Mouse (Mus musculus) forebrain, embryonic 14.5 days (tissue): Measurements from ENCODE around the gene Naip6. TPM values are rescaled to one million over a fixed set of nuclear protein-coding genes. Genes with fewer than 3 reads are reported as not detected.
"Not testable (repeated sequence)": the region's sequence is repeated elsewhere in the genome, so short reads cannot be mapped to it uniquely, and the experiment has no call there.

Experiments used
- ATAC-seq: fragments of 200-750 bp; cut with Nextera tagmentation; 2 replicates; pipeline ENCODE4 v1.8.0; 2017; ENCODE audit warnings: mild to moderate bottlenecking, moderate library complexity
- DNase-seq: peaks from one replicate; pipeline ENCODE4 v3.0.0-alpha.2; 2015; ENCODE audit warnings: low spot score
- H3K27ac ChIP-seq: fragments of 300-500 bp; sonication (generic); 2 replicates; pipeline ENCODE4 v1.5.1; 2014; ENCODE audit warnings: low read depth, mild to moderate bottlenecking, control low read depth, low read length, moderate library complexity
- H3K27me3 ChIP-seq: fragments of 300-500 bp; sonication (generic); replicated peaks from 2 replicates; pipeline ENCODE4 v1.6.1; 2014; ENCODE audit warnings: low read length, control low read depth, mixed read lengths; ENCODE audit not compliant: control insufficient read depth, insufficient read depth
- H3K36me3 ChIP-seq: fragments of 300-500 bp; sonication (generic); 2 replicates; pipeline ENCODE4 v1.6.1; 2014; ENCODE audit warnings: low read length, control low read depth; ENCODE audit not compliant: control insufficient read depth, insufficient read depth
- H3K4me1 ChIP-seq: fragments of 300-500 bp; sonication (generic); 2 replicates; pipeline ENCODE4 v1.6.1; 2014; ENCODE audit warnings: antibody characterized with exemption, low read length, control low read depth; ENCODE audit not compliant: control insufficient read depth, insufficient read depth
- H3K4me2 ChIP-seq: fragments of 300-500 bp; sonication (generic); 2 replicates; pipeline ENCODE4 v1.6.1; 2014; ENCODE audit warnings: mild to moderate bottlenecking, control low read depth, low read length
- H3K4me3 ChIP-seq: fragments of 300-500 bp; sonication (generic); 2 replicates; pipeline ENCODE4 v1.5.1; 2014; ENCODE audit warnings: low read depth, low read length, control low read depth
- H3K9ac ChIP-seq: fragments of 300-500 bp; sonication (generic); 2 replicates; pipeline ENCODE4 v1.6.1; 2014; ENCODE audit warnings: mild to moderate bottlenecking, low read length, control low read depth, moderate library complexity
- H3K9me3 ChIP-seq: fragments of 300-500 bp; sonication (generic); replicated peaks from 2 replicates; pipeline ENCODE4 v1.6.1; 2016; ENCODE audit warnings: low read length, control low read depth, mixed read lengths; ENCODE audit not compliant: control insufficient read depth
- WGBS: fragments of 180-500 bp; shearing (Covaris S2); extraction: QIAGEN DNeasy Blood & Tissue Kit; methylation state at CpG from one replicate; pipeline ENCODE4 v1.1.7; 2014; 5-methylcytosine and 5-hydroxymethylcytosine counted together
- polyA plus RNA-seq: library from polyadenylated mRNA; unstranded; fragments of >200 nt; fragmentation: Nextera tagmentation; extraction: Ambion mirVana; gene quantifications from 2 replicates; pipeline ENCODE4 v1.2.1, GENCODE M21; 2014

The Naip6 gene
- not detected in 2 replicates for polyA plus RNA-seq

DNA sequence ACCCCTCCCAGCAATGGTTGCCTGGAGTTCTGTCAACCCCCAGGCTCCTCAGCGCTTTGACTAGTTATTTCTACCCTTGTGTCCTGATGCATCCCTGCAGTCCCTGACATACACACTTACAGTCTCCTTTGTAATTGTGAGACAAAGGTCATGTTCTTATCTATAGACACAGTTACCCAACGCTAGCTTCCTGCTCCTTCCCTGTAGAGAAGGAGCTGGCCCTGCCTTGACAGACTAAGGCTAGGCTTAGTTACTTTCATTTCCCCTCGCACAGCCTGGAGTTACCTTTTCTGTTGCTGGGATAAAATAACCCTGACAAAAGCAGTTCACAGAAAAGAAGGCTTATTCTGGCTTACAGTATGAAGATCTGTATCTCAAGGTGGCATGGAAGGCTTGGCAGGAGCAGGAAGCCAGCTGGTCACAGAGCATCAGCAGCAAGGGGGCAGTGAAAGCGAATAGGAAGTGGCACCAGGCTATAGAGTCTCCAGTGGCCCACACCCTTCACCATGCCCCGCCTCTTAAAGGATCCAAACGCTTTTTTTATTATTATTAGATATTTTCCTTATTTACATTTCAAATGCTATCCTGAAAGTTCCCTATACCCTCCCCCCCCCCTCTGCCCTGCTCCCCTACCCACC is at the start of gene Naip6:
Gene Naip6 (minus strand): TSS at position 419 of the 638 bp plus-strand sequence.
- H3K27me3 ChIP-seq, DNase-seq, H3K4me1 ChIP-seq, ATAC-seq, H3K9ac ChIP-seq, H3K4me3 ChIP-seq, H3K36me3 ChIP-seq, H3K27ac ChIP-seq, H3K4me2 ChIP-seq, H3K9me3 ChIP-seq: not testable (repeated sequence)
- whole genome bisulfite sequencing, result 77% methylated on average over 6 of the region's 6 CpGs

DNA sequence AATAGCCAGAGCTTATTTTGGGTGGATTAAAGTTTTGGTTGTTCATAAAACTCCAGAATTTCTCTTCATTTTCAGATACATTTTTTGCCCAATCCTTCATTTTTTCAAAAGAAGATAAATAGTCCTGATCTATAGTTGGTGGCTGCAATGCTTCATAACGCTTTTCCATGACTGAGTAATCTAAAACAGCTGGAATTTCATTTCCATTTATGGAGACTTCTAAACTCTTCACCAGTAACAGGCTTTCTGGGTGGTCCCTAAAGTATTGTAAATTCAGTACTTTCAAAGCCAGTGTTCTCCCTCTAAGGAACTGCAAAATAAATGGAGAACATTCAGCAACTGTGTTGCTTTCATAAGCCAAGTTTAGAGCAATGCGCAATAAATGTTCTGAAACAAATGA is 34.8 kb upstream of the Naip6 start:
- ATAC-seq, DNase-seq, H3K36me3 ChIP-seq, H3K4me1 ChIP-seq, H3K27ac ChIP-seq, H3K27me3 ChIP-seq, H3K9me3 ChIP-seq, H3K4me3 ChIP-seq, H3K4me2 ChIP-seq, H3K9ac ChIP-seq: not testable (repeated sequence)
- 89% methylated on average over 2 of the region's 2 CpGs for WGBS

DNA sequence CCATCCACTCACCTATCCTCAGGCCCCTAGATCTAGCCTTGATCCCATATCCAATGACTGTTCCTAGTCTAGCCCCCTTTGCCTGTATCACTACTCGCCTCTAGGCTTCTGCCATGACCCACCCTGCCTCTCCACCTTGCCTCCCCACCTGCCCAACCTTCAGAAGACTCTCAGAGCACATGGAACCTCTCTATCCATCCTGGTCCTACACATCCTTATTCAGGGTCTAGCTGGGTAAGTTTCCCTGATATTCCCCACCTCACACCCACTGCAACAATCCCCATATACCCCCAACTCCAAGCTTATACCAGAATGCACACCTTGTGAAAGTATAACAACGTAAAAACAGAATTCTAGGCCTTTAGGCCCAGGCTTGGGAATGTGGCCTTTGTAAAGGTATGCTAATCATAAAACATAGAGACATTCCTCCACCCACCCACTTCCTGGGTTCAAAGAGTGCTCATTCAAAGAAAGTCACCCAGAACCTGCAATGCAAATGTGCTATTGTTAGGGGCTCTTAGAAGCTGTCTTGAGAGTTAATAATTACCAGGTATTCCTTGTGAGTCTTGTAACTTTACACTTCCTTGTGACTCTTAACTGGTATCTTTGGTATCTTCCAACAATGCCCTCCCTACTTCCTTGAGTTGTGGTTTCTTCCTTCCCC is 32.2 kb upstream of the Naip6 start:
- 61% methylated on average over 1 of the region's 2 CpGs for WGBS
- H3K4me2 ChIP-seq, ATAC-seq: not testable (repeated sequence)

DNA sequence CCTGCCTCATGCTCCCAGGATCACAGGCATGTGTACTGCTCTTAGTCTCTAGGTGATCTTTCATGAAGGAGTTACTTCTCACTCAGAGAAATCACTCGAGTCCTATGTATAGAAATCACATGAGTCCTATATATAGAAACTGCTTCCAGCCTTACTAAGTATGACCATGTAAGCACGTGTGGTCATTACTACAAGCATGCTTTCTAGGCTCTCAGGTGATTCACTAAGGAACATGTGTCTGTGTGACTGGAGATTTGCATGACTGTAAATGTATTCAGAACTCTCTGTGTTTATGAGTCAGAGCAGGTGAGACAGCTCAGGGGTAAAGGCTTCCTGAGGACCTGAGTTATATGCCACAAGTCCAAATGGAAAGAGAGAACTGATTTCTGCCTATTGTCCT is 24.3 kb upstream of the Naip6 start:
- no peaks in the 10 kb centered on the region for H3K27me3 ChIP-seq
- no peak overlapping the region for H3K4me2 ChIP-seq
- no peaks in the 10 kb centered on the region for H3K4me1 ChIP-seq
- H3K9ac ChIP-seq, result no peak overlapping the region
- no peak overlapping the region for H3K27ac ChIP-seq
- no peak overlapping the region for H3K4me3 ChIP-seq
- 81% methylated on average over 2 of the region's 2 CpGs for WGBS
- no peaks in the 10 kb centered on the region for H3K36me3 ChIP-seq
- ATAC-seq (no peak), DNase-seq (no peak)
- H3K9me3 ChIP-seq, result no peaks in the 10 kb centered on the region

More for the DNA sequence above, 32.2 kb upstream of the Naip6 start:
- H3K9me3 ChIP-seq, DNase-seq, H3K4me3 ChIP-seq, H3K9ac ChIP-seq, H3K36me3 ChIP-seq, H3K27ac ChIP-seq, H3K27me3 ChIP-seq, H3K4me1 ChIP-seq: not testable (repeated sequence)

DNA sequence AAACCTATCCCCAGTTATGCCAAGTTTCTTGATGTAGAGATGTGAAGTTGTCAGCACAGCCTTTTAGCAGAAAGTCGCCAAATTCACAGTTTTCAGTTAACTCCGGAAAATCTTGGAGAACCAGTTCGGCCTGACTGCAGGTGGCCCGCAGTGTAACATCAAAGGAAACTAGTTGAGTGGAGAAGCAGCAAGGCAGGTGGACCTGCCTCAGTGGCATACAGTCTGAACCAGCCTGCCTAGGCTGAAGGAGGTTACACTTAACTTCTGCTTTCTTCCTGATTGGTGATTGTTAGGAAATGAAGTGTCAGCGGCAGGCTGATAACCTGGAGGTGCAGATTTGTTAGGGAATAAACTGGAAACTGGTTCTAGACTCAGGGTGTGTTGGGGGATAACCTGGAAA is 14.3 kb upstream of the Naip6 start:
- ATAC-seq, result not testable (repeated sequence)

DNA sequence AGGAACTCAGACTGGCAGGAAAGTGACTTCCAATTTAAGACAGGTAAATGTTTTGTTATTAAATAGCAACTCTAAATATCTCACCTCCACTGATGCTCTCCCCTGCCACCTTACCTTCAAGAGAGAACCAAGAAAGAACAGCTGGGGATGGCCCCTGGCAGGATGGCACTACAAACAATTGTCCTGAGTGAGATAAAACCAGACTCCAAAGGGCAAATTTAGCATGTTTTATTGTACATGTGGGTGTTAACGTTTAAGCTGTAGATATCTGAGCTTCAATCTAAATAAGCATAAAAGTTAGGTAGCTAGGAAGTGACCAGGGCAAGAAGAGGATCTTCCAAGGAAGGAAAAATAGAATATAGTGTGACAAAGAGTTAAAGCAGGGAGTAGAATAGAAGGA is 11.4 kb upstream of the Naip6 start:
- 8% methylated on average over 1 of the region's 1 CpGs for WGBS
- H3K36me3 ChIP-seq, H3K27ac ChIP-seq, H3K4me3 ChIP-seq, ATAC-seq, H3K27me3 ChIP-seq, H3K9ac ChIP-seq, H3K9me3 ChIP-seq, H3K4me2 ChIP-seq, DNase-seq, H3K4me1 ChIP-seq: not testable (repeated sequence)

More for the DNA sequence above, 14.3 kb upstream of the Naip6 start:
- H3K27ac ChIP-seq, H3K36me3 ChIP-seq, H3K4me1 ChIP-seq, H3K4me2 ChIP-seq, H3K4me3 ChIP-seq, H3K9ac ChIP-seq, DNase-seq, H3K9me3 ChIP-seq, H3K27me3 ChIP-seq: not testable (repeated sequence)
- 62% methylated on average over 5 of the region's 5 CpGs for WGBS

DNA sequence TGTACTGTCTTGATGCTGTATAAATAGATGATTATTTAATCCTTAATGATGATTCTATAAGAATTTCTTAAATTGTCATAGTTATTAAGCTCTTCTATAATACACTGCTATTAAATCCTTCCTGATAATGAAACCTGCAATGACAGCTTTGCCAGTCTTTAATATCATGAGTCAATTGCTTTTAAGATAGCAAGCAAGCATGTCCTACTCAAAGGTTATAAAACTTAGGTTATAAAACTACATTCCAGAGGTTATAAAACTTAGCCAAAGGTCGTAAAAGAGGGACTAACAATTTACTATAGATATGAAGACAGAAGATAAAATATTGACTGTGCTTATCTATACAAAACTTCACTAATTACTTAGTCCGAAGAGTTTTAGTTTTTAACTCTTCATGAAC is 10.6 kb upstream of the Naip6 start:
- WGBS, result 81% methylated on average over 2 of the region's 2 CpGs
- not testable (repeated sequence) for H3K4me2 ChIP-seq, H3K36me3 ChIP-seq, H3K9me3 ChIP-seq, H3K27me3 ChIP-seq, ATAC-seq, H3K4me1 ChIP-seq, H3K4me3 ChIP-seq, H3K27ac ChIP-seq, H3K9ac ChIP-seq, DNase-seq

DNA sequence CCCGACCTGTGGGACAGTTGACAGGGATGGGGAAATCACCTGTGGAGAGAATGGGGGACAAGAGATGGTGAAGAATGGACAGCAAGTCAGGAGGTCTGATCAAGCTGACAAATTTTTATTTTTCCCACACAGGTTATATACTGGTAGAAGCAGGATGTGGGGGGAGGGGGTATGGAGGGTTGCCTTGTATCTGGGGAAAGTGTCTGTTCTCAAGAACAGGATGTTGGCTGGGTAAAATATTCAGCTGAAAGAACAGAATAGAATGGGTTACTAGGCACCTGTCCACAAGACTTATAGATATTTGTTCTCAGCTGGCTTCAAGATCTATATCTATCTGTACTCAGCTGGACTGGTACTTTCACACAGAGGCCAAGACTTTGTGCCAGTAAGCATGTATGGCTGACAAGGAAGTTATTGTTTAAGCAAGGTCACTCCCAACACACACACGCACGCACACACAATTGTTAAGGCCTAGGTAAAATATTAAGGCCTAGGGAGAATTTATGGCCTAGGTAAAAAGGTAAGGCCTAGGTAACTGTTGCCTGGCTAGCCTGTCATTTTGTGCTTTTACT is 4.9 kb upstream of the Naip6 start:
- not testable (repeated sequence) for H3K27me3 ChIP-seq, H3K36me3 ChIP-seq, H3K4me3 ChIP-seq, H3K9me3 ChIP-seq, H3K4me2 ChIP-seq, H3K4me1 ChIP-seq, DNase-seq, H3K27ac ChIP-seq, H3K9ac ChIP-seq, ATAC-seq
- 84% methylated on average over 3 of the region's 3 CpGs for WGBS

DNA sequence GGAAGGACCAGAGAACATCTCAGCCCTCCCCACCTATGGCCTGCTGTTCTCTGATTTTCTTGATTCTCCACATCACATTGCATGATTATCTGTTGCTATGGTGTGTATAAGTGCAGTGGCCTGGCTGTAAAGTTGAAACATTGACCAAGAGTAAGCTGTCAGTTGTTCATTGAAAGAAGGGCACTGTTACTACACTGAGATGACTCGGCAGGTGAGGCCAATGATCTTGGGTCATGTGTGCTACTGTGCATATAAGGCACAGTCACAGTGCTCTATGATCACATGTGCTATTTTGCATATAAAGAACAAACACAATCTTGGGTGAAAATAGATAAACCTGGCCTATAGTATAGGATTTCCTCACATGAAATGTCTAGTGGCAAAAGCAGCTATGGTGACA is 32.9 kb downstream of the Naip6 start:
- 89% methylated on average over 1 of the region's 1 CpGs for WGBS

More for the DNA sequence above, 32.9 kb downstream of the Naip6 start:
- Histone ChIP-seq H3K4me1 (no peaks in the 10 kb centered on the region), H3K9me3 (no peaks in the 10 kb centered on the region), H3K27ac (no peak overlapping the region), H3K27me3 (no peaks in the 10 kb centered on the region), H3K9ac (no peak overlapping the region), H3K4me2 (no peak overlapping the region), H3K36me3 (no peaks in the 10 kb centered on the region), H3K4me3 (no peak overlapping the region)
- ATAC-seq, result no peak
- no peak for DNase-seq
